In genomic region chr6:34954926-34955861, GRCm38 (mm10) we compare ENCODE assay signal across 8 mouse cellular contexts. TPM values are rescaled to one million over a fixed set of nuclear protein-coding genes. Genes with fewer than 3 reads are reported as not detected.
DNase-seq lines count a peak whose midpoint lies in the region; ATAC-seq lines count a peak whose summit lies in the region.

No protein-coding gene starts in this region.

- H3K4me3 ChIP-seq in brown adipose tissue, adult 24 weeks (ENCODE audit: insufficient read depth, low read depth, low read length) = 0 out of 2 replicates have a peak overlapping the region, but pooled peaks have one; percentile 17
- H3K4me3 ChIP-seq in heart, embryonic 13.5 days = peak overlapping the region; percentile 38

- peaks cover 7% of the 10 kb centered on the region; the same call in 1 of the 2 replicates for H3K4me1 ChIP-seq in brown adipose tissue, adult 24 weeks (ENCODE audit: control insufficient read depth, insufficient read depth, insufficient read length, low read length)
- peaks cover 9% of the 10 kb centered on the region for H3K4me1 ChIP-seq in heart, embryonic 13.5 days

- H3K4me2 ChIP-seq in heart, embryonic 13.5 days = peak overlapping the region; percentile 64

- H3K9me3 ChIP-seq in heart, embryonic 13.5 days = no peaks in the 10 kb centered on the region

- H3K9ac ChIP-seq in heart, embryonic 13.5 days = peak overlapping the region; percentile 68

- DNase-seq in layer of hippocampus, adult 11-12 months (ENCODE audit: low spot score) = peak; percentile 16
- DNase-seq in layer of hippocampus, adult 9-11 months = no peak
- DNase-seq in kidney, postnatal 14 days = peak; percentile 11
- peak; percentile 86 for DNase-seq in thymus, postnatal 0 days (ENCODE audit: low spot score)
- DNase-seq in frontal cortex, postnatal 25 days (ENCODE audit: low spot score in 2 of 2) = no peak

- H3K27me3 ChIP-seq in heart, embryonic 13.5 days (replicated peaks) = 0 out of 2 replicates have a peak, but pooled peaks cover under 1% of the 10 kb centered on the region

- no peaks in the 10 kb centered on the region for H3K36me3 ChIP-seq in heart, embryonic 13.5 days

- 42% methylated on average over 18 of the region's 18 CpGs for WGBS in heart, embryonic 13.5 days

- H3K27ac ChIP-seq in brown adipose tissue, adult 24 weeks (replicated peaks; ENCODE audit: low read depth, low read length) = no peak overlapping the region
- H3K27ac ChIP-seq in heart, embryonic 13.5 days (replicated peaks) = no peak overlapping the region

- ATAC-seq in heart, embryonic 13.5 days (ENCODE audit: extremely low read depth, insufficient number of reproducible peaks, low FRiP score, low TSS enrichment) = no peak
- peak; percentile 93 for ATAC-seq in megakaryocyte-erythroid progenitor cell, adult 5-6 weeks (replicated peaks; ENCODE audit: low FRiP score, low TSS enrichment, poor library complexity, severe bottlenecking)

RNA-seq across cellular contexts. Expression of gene Slc23a4, which starts 33.0 kb away (rescaled TPM):
- polyA plus RNA-seq in brown adipose tissue, adult 24 weeks (2012; ENCODE audit: insufficient read depth, insufficient read length, missing spikeins) = not detected in 2 replicates
- 0.23 and 0.27 TPM in 2 replicates for polyA plus RNA-seq in heart, embryonic 13.5 days (2015; fragmentation: Nextera tagmentation; extraction: Ambion mirVana)
- total RNA-seq in megakaryocyte-erythroid progenitor cell, adult 5-6 weeks (2014; fragmentation: Nextera tagmentation) = 0.77 TPM in 1 of 2 replicates, not detected in the other
- total RNA-seq in megakaryocyte-erythroid progenitor cell, adult 5-6 weeks (2017) = 0.27 and 1.3 TPM in 2 replicates
- 7.4 and 7.7 TPM in 2 replicates for polyA plus RNA-seq in thymus, postnatal 0 days (2015; fragmentation: Nextera tagmentation; extraction: Ambion mirVana)

RNA-seq across cellular contexts. Expression of gene Stra8, which starts 35.2 kb away (rescaled TPM):
- not detected in 2 replicates for polyA plus RNA-seq in brown adipose tissue, adult 24 weeks (2012; ENCODE audit: insufficient read depth, insufficient read length, missing spikeins)
- not detected in 2 replicates for polyA plus RNA-seq in heart, embryonic 13.5 days (2015; fragmentation: Nextera tagmentation; extraction: Ambion mirVana)
- total RNA-seq in megakaryocyte-erythroid progenitor cell, adult 5-6 weeks (2014; fragmentation: Nextera tagmentation) = not detected in 2 replicates
- not detected in 2 replicates for total RNA-seq in megakaryocyte-erythroid progenitor cell, adult 5-6 weeks (2017)
- 1.6 and 2.0 TPM in 2 replicates for polyA plus RNA-seq in thymus, postnatal 0 days (2015; fragmentation: Nextera tagmentation; extraction: Ambion mirVana)

RNA-seq across cellular contexts. Expression of gene Wdr91, which starts 44.5 kb away (rescaled TPM):
- polyA plus RNA-seq in brown adipose tissue, adult 24 weeks (2012; ENCODE audit: insufficient read depth, insufficient read length, missing spikeins) = 12.4 and 13.9 TPM in 2 replicates
- 9.4 and 11.2 TPM in 2 replicates for polyA plus RNA-seq in heart, embryonic 13.5 days (2015; fragmentation: Nextera tagmentation; extraction: Ambion mirVana)
- 19.9 and 24.4 TPM in 2 replicates for total RNA-seq in megakaryocyte-erythroid progenitor cell, adult 5-6 weeks (2014; fragmentation: Nextera tagmentation)
- total RNA-seq in megakaryocyte-erythroid progenitor cell, adult 5-6 weeks (2017) = 24.4 and 37.8 TPM in 2 replicates
- 15.4 and 17.6 TPM in 2 replicates for polyA plus RNA-seq in thymus, postnatal 0 days (2015; fragmentation: Nextera tagmentation; extraction: Ambion mirVana)

Comparison
In these comparisons a context has a peak if more than half of its experiments do, and no peak if none do; other contexts are left out.
1. DNase-seq: peak in layer of hippocampus, adult 11-12 months (single experiment), kidney, postnatal 14 days (single experiment) and thymus, postnatal 0 days (single experiment); none in layer of hippocampus, adult 9-11 months (single experiment) and frontal cortex, postnatal 25 days (0 of 2).